In the genomic region with DNA sequence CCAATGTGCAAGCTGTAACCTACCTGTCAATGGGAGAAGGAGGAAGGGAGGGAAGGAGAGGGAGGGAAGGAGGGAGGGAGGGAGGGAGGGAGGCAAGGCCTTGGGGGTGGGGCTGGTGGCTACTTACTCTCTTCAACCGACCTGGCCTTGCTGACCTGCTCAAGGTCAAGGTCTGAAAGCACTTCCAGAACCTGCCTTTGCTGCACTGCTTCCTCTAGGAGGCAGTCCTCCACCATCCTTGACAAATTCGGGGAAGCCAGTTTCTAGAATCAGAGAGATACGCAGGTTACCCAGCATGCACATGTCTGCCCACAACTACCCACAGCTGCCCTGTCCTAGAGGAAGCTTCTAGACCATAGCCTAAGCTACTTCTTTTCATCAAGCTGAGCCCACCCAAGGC, we compare ENCODE assay signal across 14 mouse cellular contexts. TPM values are rescaled to one million over a fixed set of nuclear protein-coding genes. Genes with fewer than 3 reads are reported as not detected.
DNase-seq lines count a peak whose midpoint lies in the region; ATAC-seq and TF ChIP-seq lines count a peak whose summit lies in the region.
"Had no signal": no experiment of that assay in that cellular context is flagged by ENCODE, and none has a peak within 500 bp of the region (broad histone marks: within the 10 kb centered on the region; RNA-seq: fewer than 3 reads in every experiment).

No protein-coding gene starts in this region.

- no peak overlapping the region for H3K4me2 ChIP-seq in midbrain, embryonic 14.5 days (ENCODE audit: low read length)
- no peak overlapping the region for H3K4me2 ChIP-seq in midbrain, embryonic 13.5 days (replicated peaks)
- H3K4me2 ChIP-seq: embryonic facial prominence, embryonic 12.5 days; forebrain, embryonic 13.5 days; liver, embryonic 15.5 days had no signal

- H3K4me3 ChIP-seq in cerebellum, adult 2 months (replicated peaks; ENCODE audit: insufficient read depth, low read depth, low read length) = no peak overlapping the region
- no peak overlapping the region for H3K4me3 ChIP-seq in kidney, adult 2 months (ENCODE audit: insufficient read depth, low read depth, low read length)
- H3K4me3 ChIP-seq in midbrain, embryonic 14.5 days (replicated peaks; ENCODE audit: low read depth, low read length) = no peak overlapping the region
- H3K4me3 ChIP-seq in midbrain, embryonic 13.5 days (replicated peaks) = no peak overlapping the region
- H3K4me3 ChIP-seq: embryonic facial prominence, embryonic 12.5 days; forebrain, embryonic 13.5 days; liver, embryonic 15.5 days had no signal

- WGBS in cerebellum, adult 2 months = 46% methylated on average over 3 of the region's 3 CpGs
- WGBS in kidney, adult 2 months = 37% methylated on average over 3 of the region's 3 CpGs
- 44% methylated on average over 3 of the region's 3 CpGs for WGBS in midbrain, embryonic 14.5 days
- WGBS in midbrain, embryonic 13.5 days = 38% methylated on average over 3 of the region's 3 CpGs

- ATAC-seq in midbrain, embryonic 14.5 days (ENCODE audit: low FRiP score, low TSS enrichment) = no peak
- ATAC-seq in midbrain, embryonic 13.5 days = no peak
- ATAC-seq: forebrain, embryonic 13.5 days had no signal

- TF ChIP-seq POLR2A in cerebellum, adult 2 months (IDR thresholded peaks at IDR 0.05; ENCODE audit: borderline replicate concordance, insufficient read depth, low read length) = no peak
- no peak for TF ChIP-seq POLR2A in kidney, adult 2 months (IDR thresholded peaks at IDR 0.05; ENCODE audit: low read depth, low read length)

- TF ChIP-seq CTCF in cerebellum, adult 2 months (IDR thresholded peaks at IDR 0.05; ENCODE audit: borderline replicate concordance, insufficient read depth, low read depth, low read length) = 0 out of 2 replicates have a peak, but pooled peaks have one; percentile 16
- TF ChIP-seq CTCF in kidney, adult 2 months (conservative IDR thresholded peaks at IDR 0.05; ENCODE audit: insufficient read depth, insufficient read length, low read depth, low read length) = peak; percentile 71

- DNase-seq in cerebellum, adult 2 months = no peak
- DNase-seq in cerebellum, postnatal 4 days (ENCODE audit: low spot score in 2 of 2) = no peak
- peak; percentile 53 for DNase-seq in kidney, adult 2 months
- no peak for DNase-seq in kidney, postnatal 10 days
- DNase-seq in midbrain, embryonic 14.5 days = peak; percentile 28
- no peak for DNase-seq in urinary bladder, postnatal 14 days (ENCODE audit: low spot score)
- DNase-seq in adrenal gland, postnatal 36 days = no peak
- DNase-seq: adrenal gland, postnatal 10 days; cerebellum, adult 11 months; heart, postnatal 14 days had no signal

- no peaks in the 10 kb centered on the region for H3K27me3 ChIP-seq in cerebellum, adult 2 months (ENCODE audit: control insufficient read depth, insufficient read depth, low read length)
- H3K27me3 ChIP-seq in kidney, adult 2 months (replicated peaks; ENCODE audit: control insufficient read depth, insufficient read depth, low read length) = no peaks in the 10 kb centered on the region
- H3K27me3 ChIP-seq in midbrain, embryonic 14.5 days (ENCODE audit: control insufficient read depth, insufficient read depth, low read length) = no peaks in the 10 kb centered on the region
- H3K27me3 ChIP-seq in midbrain, embryonic 13.5 days = no peaks in the 10 kb centered on the region
- H3K27me3 ChIP-seq: embryonic facial prominence, embryonic 12.5 days; forebrain, embryonic 13.5 days; liver, embryonic 15.5 days had no signal

- H3K9me3 ChIP-seq in midbrain, embryonic 14.5 days (ENCODE audit: control insufficient read depth, low read length) = no peaks in the 10 kb centered on the region
- no peaks in the 10 kb centered on the region for H3K9me3 ChIP-seq in midbrain, embryonic 13.5 days
- H3K9me3 ChIP-seq: embryonic facial prominence, embryonic 12.5 days; forebrain, embryonic 13.5 days; liver, embryonic 15.5 days had no signal

- H3K4me1 ChIP-seq in cerebellum, adult 2 months (ENCODE audit: control insufficient read depth, insufficient read depth, low read length) = no peaks in the 10 kb centered on the region
- H3K4me1 ChIP-seq in kidney, adult 2 months (ENCODE audit: control insufficient read depth, insufficient read depth, low read length) = no peaks in the 10 kb centered on the region
- H3K4me1 ChIP-seq in midbrain, embryonic 14.5 days (ENCODE audit: control insufficient read depth, insufficient read depth, low read length) = no peaks in the 10 kb centered on the region
- H3K4me1 ChIP-seq in midbrain, embryonic 13.5 days (replicated peaks) = no peaks in the 10 kb centered on the region

- no peak overlapping the region for H3K27ac ChIP-seq in cerebellum, adult 2 months (ENCODE audit: insufficient read depth, low read length)
- no peak overlapping the region for H3K27ac ChIP-seq in kidney, adult 2 months (ENCODE audit: insufficient read depth, low read depth, low read length)
- H3K27ac ChIP-seq in midbrain, embryonic 14.5 days (replicated peaks; ENCODE audit: low read depth, low read length) = no peak overlapping the region
- H3K27ac ChIP-seq in midbrain, embryonic 13.5 days = no peak overlapping the region
- H3K27ac ChIP-seq: embryonic facial prominence, embryonic 12.5 days; forebrain, embryonic 13.5 days; liver, embryonic 15.5 days had no signal

- no peaks in the 10 kb centered on the region for H3K36me3 ChIP-seq in kidney, adult 2 months (ENCODE audit: control insufficient read depth, insufficient read depth, low read length)
- no peaks in the 10 kb centered on the region for H3K36me3 ChIP-seq in midbrain, embryonic 14.5 days (ENCODE audit: control insufficient read depth, insufficient read depth, low read length)
- peaks cover 4% of the 10 kb centered on the region; the same call in 1 of the 2 replicates for H3K36me3 ChIP-seq in midbrain, embryonic 13.5 days
- H3K36me3 ChIP-seq: embryonic facial prominence, embryonic 12.5 days; liver, embryonic 15.5 days had no signal

- no peak overlapping the region for H3K9ac ChIP-seq in midbrain, embryonic 14.5 days (replicated peaks; ENCODE audit: low read length)
- no peak overlapping the region for H3K9ac ChIP-seq in midbrain, embryonic 13.5 days (replicated peaks)
- H3K9ac ChIP-seq: embryonic facial prominence, embryonic 12.5 days; forebrain, embryonic 13.5 days; liver, embryonic 15.5 days had no signal

RNA-seq across cellular contexts. Expression of a gene that starts 25.5 kb away (rescaled TPM):
- polyA plus RNA-seq in cerebellum, adult 2 months (2012; rRNA removed) = 0.44 and 0.84 TPM in 2 replicates
- polyA plus RNA-seq in kidney, adult 2 months (2012; rRNA removed) = 12.3 and 13.0 TPM in 2 replicates
- 0.22 TPM in 1 of 2 replicates, not detected in the other for polyA plus RNA-seq in midbrain, embryonic 14.5 days (2014; fragmentation: Nextera tagmentation; extraction: Ambion mirVana)
- polyA plus RNA-seq in midbrain, embryonic 13.5 days (2015; fragmentation: Nextera tagmentation; extraction: Ambion mirVana) = 0.15 and 0.27 TPM in 2 replicates
- total RNA-seq in adrenal gland, postnatal 36 days (2021) = 1 to 10 TPM; 2.1 TPM

RNA-seq across cellular contexts. Expression of a gene that starts 53.1 kb away (rescaled TPM):
- polyA plus RNA-seq in cerebellum, adult 2 months (2012; rRNA removed) = 24.5 and 25.0 TPM in 2 replicates
- 29.9 and 31.0 TPM in 2 replicates for polyA plus RNA-seq in kidney, adult 2 months (2012; rRNA removed)
- polyA plus RNA-seq in midbrain, embryonic 14.5 days (2014; fragmentation: Nextera tagmentation; extraction: Ambion mirVana) = 53.1 and 81.9 TPM in 2 replicates
- polyA plus RNA-seq in midbrain, embryonic 13.5 days (2015; fragmentation: Nextera tagmentation; extraction: Ambion mirVana) = 102 and 105 TPM in 2 replicates
- total RNA-seq in adrenal gland, postnatal 36 days (2021) = 10 to 100 TPM; 57.2 to 65.2 TPM

Comparison
In these comparisons a context has a peak if more than half of its experiments do, and no peak if none do; other contexts are left out.
1. DNase-seq: peak in kidney, adult 2 months (single experiment) and midbrain, embryonic 14.5 days (single experiment); none in cerebellum, adult 2 months (0 of 2), cerebellum, postnatal 4 days (0 of 2), kidney, postnatal 10 days (single experiment), urinary bladder, postnatal 14 days (single experiment) and adrenal gland, postnatal 36 days (0 of 2).